Mouse (Mus musculus) embryonic facial prominence, embryonic 15.5 days (tissue): ENCODE data around the gene Gm20696. TPM values are rescaled to one million over a fixed set of nuclear protein-coding genes. Genes with fewer than 3 reads are reported as not detected.

Experiments
- ATAC-seq: fragments of 200-750 bp; cut with Nextera tagmentation; 2 replicates; pipeline ENCODE4 v1.8.0; 2017; ENCODE audit warnings: low read depth, moderate TSS enrichment; ENCODE audit not compliant: insufficient number of reproducible peaks, low FRiP score, low TSS enrichment
- H3K27ac ChIP-seq: fragments of 300-500 bp; sonication (generic); replicated peaks from 2 replicates; pipeline ENCODE4 v1.5.1; 2015; ENCODE audit warnings: mild to moderate bottlenecking, inconsistent platforms
- H3K27me3 ChIP-seq: fragments of 300-500 bp; sonication (generic); 2 replicates; pipeline ENCODE4 v1.6.1; 2015; ENCODE audit warnings: inconsistent platforms
- H3K36me3 ChIP-seq: fragments of 300-500 bp; sonication (generic); 2 replicates; pipeline ENCODE4 v1.6.1; 2015; ENCODE audit warnings: mild to moderate bottlenecking, inconsistent platforms
- H3K4me1 ChIP-seq: fragments of 300-500 bp; sonication (generic); 2 replicates; pipeline ENCODE4 v1.6.1; 2015; ENCODE audit warnings: inconsistent platforms
- H3K4me2 ChIP-seq: fragments of 300-500 bp; sonication (generic); replicated peaks from 2 replicates; pipeline ENCODE4 v1.6.1; 2015; ENCODE audit warnings: mild to moderate bottlenecking, inconsistent platforms
- H3K4me3 ChIP-seq: fragments of 300-500 bp; sonication (generic); replicated peaks from 2 replicates; pipeline ENCODE4 v1.5.1; 2015; ENCODE audit warnings: mild to moderate bottlenecking, inconsistent platforms
- H3K9ac ChIP-seq: fragments of 300-500 bp; sonication (generic); 2 replicates; pipeline ENCODE4 v1.6.1; 2015; ENCODE audit warnings: inconsistent platforms
- H3K9me3 ChIP-seq: fragments of 300-500 bp; sonication (generic); replicated peaks from 2 replicates; pipeline ENCODE4 v1.6.1; 2016; ENCODE audit warnings: inconsistent platforms
- WGBS: fragments of 180-500 bp; shearing (Covaris S2); methylation state at CpG from one replicate; pipeline ENCODE4 v1.1.7; 2015; 5-methylcytosine and 5-hydroxymethylcytosine counted together
- polyA plus RNA-seq: library from polyadenylated mRNA; unstranded; fragments of >200 nt; fragmentation: Nextera tagmentation; extraction: Ambion mirVana; gene quantifications from 2 replicates; pipeline ENCODE4 v1.2.1, GENCODE M21; 2015

Gene Gm20696
- polyA plus RNA-seq, 1 experiment from 2014 or later: 1.7 TPM

GRCm38 (mm10) chr6:99478873-99479650, 187.5 kb downstream of the Gm20696 start:
- WGBS: 80% methylated on average over 13 of the region's 13 CpGs
- Histone ChIP-seq H3K27ac (no peak overlapping the region), H3K4me1 (peaks cover 16% of the 10 kb centered on the region; the same call in 1 of the 2 replicates), H3K4me2 (no peak overlapping the region), H3K36me3 (no peaks in the 10 kb centered on the region), H3K27me3 (no peaks in the 10 kb centered on the region), H3K9me3 (no peaks in the 10 kb centered on the region), H3K9ac (no peak overlapping the region), H3K4me3 (no peak overlapping the region)
- ATAC-seq: no peak

- no peak overlapping the region for H3K4me2 ChIP-seq
- H3K27me3 ChIP-seq: no peaks in the 10 kb centered on the region
- 0 out of 2 replicates have a peak, but pooled peaks cover 6% of the 10 kb centered on the region for H3K4me1 ChIP-seq
- H3K27ac ChIP-seq: 0 out of 2 replicates have a peak overlapping the region, but pooled peaks have one; percentile 30
- no peak overlapping the region for H3K4me3 ChIP-seq
- H3K9ac ChIP-seq: no peak overlapping the region
- H3K36me3 ChIP-seq: no peaks in the 10 kb centered on the region
- H3K9me3 ChIP-seq: no peaks in the 10 kb centered on the region
- 38% methylated on average over 9 of the region's 9 CpGs for WGBS
- no peak for ATAC-seq
Observed at GRCm38 (mm10) chr6:99475040-99475439, 191.6 kb downstream of the Gm20696 start.

- ATAC-seq: no peak
- no peaks in the 10 kb centered on the region for H3K36me3 ChIP-seq
- H3K9me3 ChIP-seq: no peaks in the 10 kb centered on the region
- no peak overlapping the region for H3K27ac ChIP-seq
- H3K4me2 ChIP-seq: no peak overlapping the region
- no peaks in the 10 kb centered on the region for H3K27me3 ChIP-seq
- no peak overlapping the region for H3K4me3 ChIP-seq
- WGBS: 55% methylated on average over 5 of the region's 5 CpGs
- H3K4me1 ChIP-seq: 0 out of 2 replicates have a peak, but pooled peaks cover 6% of the 10 kb centered on the region
- H3K9ac ChIP-seq: no peak overlapping the region
Observed at GRCm38 (mm10) chr6:99470906-99471305, 195.7 kb downstream of the Gm20696 start.

DNA sequence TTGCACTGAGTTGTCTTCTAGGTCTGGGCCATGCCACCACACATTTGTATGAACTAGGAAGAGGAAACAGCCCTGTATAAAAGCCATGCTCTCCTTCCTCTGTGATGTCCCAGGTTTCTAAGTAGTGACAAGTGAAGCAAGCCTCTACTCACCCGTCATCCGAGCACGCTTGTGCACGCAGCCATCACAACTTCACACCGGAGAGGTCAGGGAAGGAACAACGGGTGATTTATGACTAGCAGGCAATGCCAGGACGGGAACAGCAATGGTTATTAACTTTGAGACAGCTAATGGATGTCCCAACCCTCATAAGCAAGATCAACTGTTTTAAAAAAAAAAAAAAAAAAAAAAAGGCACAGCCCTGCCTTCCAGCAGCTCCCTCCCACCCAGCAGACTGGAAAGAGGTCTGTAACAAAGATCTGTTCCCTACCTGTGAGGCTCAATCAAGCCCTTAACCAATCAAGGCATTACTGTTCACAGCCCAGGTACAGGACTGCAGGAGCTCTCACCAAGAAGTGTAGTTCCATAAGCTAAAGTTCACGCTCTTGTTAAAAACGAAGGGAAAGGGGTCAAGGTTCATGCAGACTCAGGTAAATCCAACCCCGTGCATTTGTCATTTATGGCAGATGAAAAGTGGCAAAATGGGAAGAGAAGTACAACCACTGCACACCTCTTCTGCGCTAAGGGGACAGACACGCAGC, 197.3 kb downstream of the Gm20696 start:
- no peak for ATAC-seq
- Histone ChIP-seq H3K9me3 (no peaks in the 10 kb centered on the region), H3K4me1 (no peaks in the 10 kb centered on the region), H3K27ac (no peak overlapping the region), H3K9ac (no peak overlapping the region), H3K36me3 (no peaks in the 10 kb centered on the region), H3K27me3 (no peaks in the 10 kb centered on the region), H3K4me3 (no peak overlapping the region), H3K4me2 (no peak overlapping the region)
- WGBS: 77% methylated on average over 12 of the region's 12 CpGs

DNA sequence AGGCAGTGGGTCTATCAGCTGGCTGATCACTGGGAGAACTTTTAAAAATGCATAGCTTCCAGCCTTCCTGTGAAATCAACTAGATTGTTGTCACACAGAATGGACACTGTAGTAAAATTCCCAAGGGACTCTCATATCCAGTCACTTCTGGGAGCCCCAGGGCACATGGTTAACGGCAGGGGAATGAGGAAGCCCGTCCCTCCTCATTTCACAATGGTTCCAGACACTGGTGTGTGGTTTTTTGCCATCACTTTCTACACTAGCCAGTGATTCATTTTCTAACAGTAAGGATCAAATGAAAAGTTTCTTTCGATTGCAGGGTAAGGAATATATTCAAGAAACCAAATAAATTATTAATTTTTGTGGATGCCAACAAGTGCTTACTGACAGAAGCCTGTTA, 198.8 kb downstream of the Gm20696 start:
- H3K4me1 ChIP-seq: no peaks in the 10 kb centered on the region
- H3K4me2 ChIP-seq: no peak overlapping the region
- no peak overlapping the region for H3K9ac ChIP-seq
- no peak for ATAC-seq
- H3K36me3 ChIP-seq: no peaks in the 10 kb centered on the region
- H3K9me3 ChIP-seq: no peaks in the 10 kb centered on the region
- H3K27me3 ChIP-seq: no peaks in the 10 kb centered on the region
- 66% methylated on average over 3 of the region's 3 CpGs for WGBS
- no peak overlapping the region for H3K27ac ChIP-seq
- H3K4me3 ChIP-seq: no peak overlapping the region

- H3K27ac ChIP-seq: no peak overlapping the region
- H3K36me3 ChIP-seq: no peaks in the 10 kb centered on the region
- H3K4me1 ChIP-seq: no peaks in the 10 kb centered on the region
- H3K27me3 ChIP-seq: no peaks in the 10 kb centered on the region
- H3K9me3 ChIP-seq: no peaks in the 10 kb centered on the region
- H3K4me2 ChIP-seq: no peak overlapping the region
- H3K4me3 ChIP-seq: no peak overlapping the region
- 41% methylated on average over 8 of the region's 8 CpGs for WGBS
- H3K9ac ChIP-seq: no peak overlapping the region
- ATAC-seq: no peak
Observed at GRCm38 (mm10) chr6:99467109-99467508, 199.5 kb downstream of the Gm20696 start.

- Histone ChIP-seq H3K9ac (no peak overlapping the region), H3K9me3 (no peaks in the 10 kb centered on the region), H3K4me1 (no peaks in the 10 kb centered on the region), H3K27me3 (no peaks in the 10 kb centered on the region), H3K4me2 (no peak overlapping the region), H3K36me3 (no peaks in the 10 kb centered on the region), H3K27ac (no peak overlapping the region), H3K4me3 (no peak overlapping the region)
- no peak for ATAC-seq
- WGBS: 56% methylated on average over 8 of the region's 8 CpGs
Observed at GRCm38 (mm10) chr6:99466354-99466753, 200.2 kb downstream of the Gm20696 start.

DNA sequence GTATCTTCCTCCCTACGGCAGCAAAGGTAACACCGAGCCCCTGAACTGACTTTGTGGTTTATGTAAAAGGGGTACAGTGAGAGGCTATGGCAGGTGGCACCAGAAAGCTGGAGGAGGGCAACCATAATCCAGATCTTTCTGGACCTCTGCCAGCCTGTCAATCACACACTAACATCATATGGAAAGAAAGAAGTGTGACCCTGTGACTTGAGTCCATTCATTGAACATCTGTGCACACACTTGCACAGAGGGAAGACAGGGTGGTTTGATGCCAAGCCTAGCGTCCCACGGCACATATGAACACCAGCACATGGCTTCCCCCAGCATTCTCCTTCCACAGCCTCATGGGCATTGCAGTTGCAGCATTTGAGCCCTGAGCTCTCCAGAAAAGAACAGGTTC, 202.1 kb downstream of the Gm20696 start:
- Histone ChIP-seq H3K27me3 (no peaks in the 10 kb centered on the region), H3K4me1 (no peaks in the 10 kb centered on the region), H3K4me2 (no peak overlapping the region), H3K4me3 (no peak overlapping the region), H3K27ac (no peak overlapping the region), H3K9ac (no peak overlapping the region), H3K36me3 (no peaks in the 10 kb centered on the region), H3K9me3 (no peaks in the 10 kb centered on the region)
- ATAC-seq: 0 out of 2 replicates have a peak, but pooled peaks have one; percentile 4
- 86% methylated on average over 4 of the region's 4 CpGs for WGBS

DNA sequence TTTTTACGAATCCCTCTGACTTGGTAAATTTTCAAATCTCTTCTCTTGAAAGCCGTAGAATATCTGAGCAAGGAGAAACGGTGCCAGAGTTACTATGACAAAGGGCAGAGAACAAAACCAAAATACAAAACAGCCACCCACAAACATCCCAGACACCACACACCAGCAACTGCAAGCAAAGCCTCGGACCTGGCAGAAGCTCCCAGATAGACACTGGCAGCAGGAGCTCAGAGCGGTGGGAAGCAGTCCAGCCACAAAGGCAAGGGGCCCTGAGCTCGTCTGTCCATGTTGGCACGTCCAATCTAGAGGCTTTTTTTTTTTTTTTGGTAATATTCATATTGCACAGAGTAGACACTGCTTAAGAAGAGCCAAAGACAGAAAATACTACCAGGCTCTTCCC, 202.7 kb downstream of the Gm20696 start:
- H3K9me3 ChIP-seq: no peaks in the 10 kb centered on the region
- WGBS: 70% methylated on average over 7 of the region's 7 CpGs
- H3K36me3 ChIP-seq: no peaks in the 10 kb centered on the region
- no peaks in the 10 kb centered on the region for H3K4me1 ChIP-seq
- H3K27me3 ChIP-seq: no peaks in the 10 kb centered on the region
- H3K27ac ChIP-seq: no peak overlapping the region
- H3K9ac ChIP-seq: no peak overlapping the region
- no peak overlapping the region for H3K4me3 ChIP-seq
- H3K4me2 ChIP-seq: no peak overlapping the region
- no peak for ATAC-seq

GRCm38 (mm10) chr6:99458775-99459174, 207.8 kb downstream of the Gm20696 start:
- H3K9me3 ChIP-seq: no peaks in the 10 kb centered on the region
- no peak overlapping the region for H3K4me2 ChIP-seq
- no peaks in the 10 kb centered on the region for H3K4me1 ChIP-seq
- no peaks in the 10 kb centered on the region for H3K27me3 ChIP-seq
- no peak overlapping the region for H3K27ac ChIP-seq
- no peak for ATAC-seq
- no peaks in the 10 kb centered on the region for H3K36me3 ChIP-seq
- no peak overlapping the region for H3K9ac ChIP-seq
- no peak overlapping the region for H3K4me3 ChIP-seq
- WGBS: 80% methylated on average over 4 of the region's 4 CpGs

DNA sequence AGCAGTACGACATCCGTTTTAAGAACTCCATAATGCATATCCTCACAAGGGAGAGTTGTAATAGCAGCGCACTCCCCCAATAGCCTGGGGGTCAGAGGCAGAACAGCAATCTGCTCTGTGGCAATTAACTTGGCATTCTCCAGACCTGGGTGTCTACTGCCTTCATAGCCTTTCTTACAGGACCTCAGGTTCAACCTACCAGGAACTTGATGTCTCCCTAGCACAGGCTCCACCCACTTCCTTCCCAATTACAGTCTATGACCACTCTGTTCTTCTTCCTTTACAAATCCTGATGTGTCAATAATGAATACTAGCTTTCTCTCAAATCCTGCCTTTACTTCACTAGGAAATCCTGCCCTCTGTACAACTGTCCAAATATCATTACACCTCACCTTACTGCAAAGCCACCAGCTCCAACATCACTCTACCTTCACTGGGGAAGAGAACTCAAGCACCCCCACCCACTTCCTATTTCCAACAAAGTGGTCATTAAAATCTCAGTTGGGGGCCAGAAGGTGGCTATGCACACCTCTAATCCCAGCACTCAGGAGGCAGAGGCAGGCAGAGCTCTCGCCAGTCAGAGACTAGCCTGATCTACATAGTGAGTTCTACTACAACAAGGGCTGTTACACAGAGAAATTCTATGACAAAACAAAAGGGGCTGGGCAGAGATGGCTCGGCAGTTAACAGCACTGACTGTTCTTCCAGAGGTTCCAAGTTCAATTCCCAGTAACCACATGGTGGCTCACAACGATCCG, 212.7 kb downstream of the Gm20696 start:
- H3K9me3 ChIP-seq: no peaks in the 10 kb centered on the region
- H3K4me1 ChIP-seq: no peaks in the 10 kb centered on the region
- no peak for ATAC-seq
- no peak overlapping the region for H3K4me3 ChIP-seq
- H3K27me3 ChIP-seq: no peaks in the 10 kb centered on the region
- WGBS: 81% methylated on average over 7 of the region's 7 CpGs
- no peaks in the 10 kb centered on the region for H3K36me3 ChIP-seq
- H3K27ac ChIP-seq: no peak overlapping the region
- H3K4me2 ChIP-seq: no peak overlapping the region
- no peak overlapping the region for H3K9ac ChIP-seq
